Mouse (Mus musculus) intestine, postnatal 0 days (tissue): Measurements from ENCODE around the gene Csrnp1. TPM values are rescaled to one million over a fixed set of nuclear protein-coding genes. Genes with fewer than 3 reads are reported as not detected.

Experiments used
- ATAC-seq: fragments of 200-750 bp; cut with Nextera tagmentation; 2 replicates; pipeline ENCODE4 v1.8.0; 2017; ENCODE audit warnings: mild to moderate bottlenecking, moderate TSS enrichment, moderate library complexity
- H3K27ac ChIP-seq: fragments of 300-500 bp; sonication (generic); 2 replicates; pipeline ENCODE4 v1.5.1; 2014; ENCODE audit warnings: mild to moderate bottlenecking, low read depth, low read length, moderate library complexity
- H3K27me3 ChIP-seq: fragments of 300-500 bp; sonication (generic); replicated peaks from 2 replicates; pipeline ENCODE4 v1.6.1; 2014; ENCODE audit warnings: low read length, mixed read lengths; ENCODE audit not compliant: control insufficient read depth, insufficient read depth
- H3K36me3 ChIP-seq: fragments of 300-500 bp; sonication (generic); 2 replicates; pipeline ENCODE4 v1.6.1; 2014; ENCODE audit warnings: mild to moderate bottlenecking, moderate library complexity; ENCODE audit not compliant: control insufficient read depth, insufficient read depth
- H3K4me1 ChIP-seq: fragments of 300-500 bp; sonication (generic); replicated peaks from 2 replicates; pipeline ENCODE4 v1.6.1; 2014; ENCODE audit warnings: antibody characterized with exemption, low read length, mixed read lengths; ENCODE audit not compliant: control insufficient read depth, insufficient read depth
- H3K4me2 ChIP-seq: fragments of 300-500 bp; sonication (generic); replicated peaks from 2 replicates; pipeline ENCODE4 v1.6.1; 2014; ENCODE audit warnings: low read depth, mild to moderate bottlenecking, moderate library complexity
- H3K4me3 ChIP-seq: fragments of 300-500 bp; sonication (generic); 2 replicates; pipeline ENCODE4 v1.5.1; 2014; ENCODE audit warnings: low read depth, low read length
- H3K9ac ChIP-seq: fragments of 300-500 bp; sonication (generic); 2 replicates; pipeline ENCODE4 v1.6.1; 2014; ENCODE audit warnings: mild to moderate bottlenecking, low read depth, low read length
- H3K9me3 ChIP-seq: fragments of 300-500 bp; sonication (generic); 2 replicates; pipeline ENCODE4 v1.6.1; 2016; ENCODE audit warnings: mixed run types; ENCODE audit not compliant: control insufficient read depth
- CTCF ChIP-seq: sonication (generic); IDR thresholded peaks from 2 replicates; pipeline ENCODE4 v1.5.1; 2016; ENCODE audit warnings: low read depth, mild to moderate bottlenecking, control low read depth, antibody characterized with exemption, moderate library complexity
- WGBS: fragments of 180-500 bp; shearing (Covaris S2); extraction: QIAGEN DNeasy Blood & Tissue Kit; methylation state at CpG from one replicate; pipeline ENCODE4 v1.1.7; 2014; 5-methylcytosine and 5-hydroxymethylcytosine counted together
- polyA plus RNA-seq: library from polyadenylated mRNA; unstranded; fragments of >200 nt; fragmentation: Nextera tagmentation; extraction: Ambion mirVana; gene quantifications from 2 replicates; pipeline ENCODE4 v1.2.1, GENCODE M21; 2015

Csrnp1 gene
- polyA plus RNA-seq, 1 experiment from 2014 or later = 3.8 TPM

- Histone ChIP-seq H3K4me2 (no peak overlapping the region), H3K4me3 (no peak overlapping the region), H3K36me3 (peaks cover 35% of the 10 kb centered on the region), H3K9ac (no peak overlapping the region), H3K4me1 (no peaks in the 10 kb centered on the region), H3K27me3 (no peaks in the 10 kb centered on the region), H3K9me3 (no peaks in the 10 kb centered on the region), H3K27ac (no peak overlapping the region)
- no peak for TF ChIP-seq CTCF
- WGBS = 82% methylated on average over 7 of the region's 7 CpGs
- no peak for ATAC-seq
Measured at GRCm38 (mm10) chr9:119970763-119971656, 13.4 kb downstream of the Csrnp1 start.

- no peak for ATAC-seq
- no peaks in the 10 kb centered on the region for H3K4me1 ChIP-seq
- 50% methylated on average over 6 of the region's 6 CpGs for WGBS
- H3K27ac ChIP-seq = no peak overlapping the region
- no peak overlapping the region for H3K4me2 ChIP-seq
- no peak overlapping the region for H3K9ac ChIP-seq
- peak; percentile 65 for TF ChIP-seq CTCF
- H3K4me3 ChIP-seq = no peak overlapping the region
- no peaks in the 10 kb centered on the region for H3K9me3 ChIP-seq
- peaks cover 34% of the 10 kb centered on the region for H3K36me3 ChIP-seq
- no peaks in the 10 kb centered on the region for H3K27me3 ChIP-seq
Measured at GRCm38 (mm10) chr9:119970221-119970620, 14.2 kb downstream of the Csrnp1 start.

GRCm38 (mm10) chr9:119969811-119970210 lies 14.6 kb downstream of the Csrnp1 start:
- no peak overlapping the region for H3K4me2 ChIP-seq
- H3K36me3 ChIP-seq = peaks cover 30% of the 10 kb centered on the region
- H3K27me3 ChIP-seq = no peaks in the 10 kb centered on the region
- no peak overlapping the region for H3K27ac ChIP-seq
- no peaks in the 10 kb centered on the region for H3K4me1 ChIP-seq
- no peak for ATAC-seq
- H3K4me3 ChIP-seq = no peak overlapping the region
- TF ChIP-seq CTCF = no peak
- no peak overlapping the region for H3K9ac ChIP-seq
- no peaks in the 10 kb centered on the region for H3K9me3 ChIP-seq
- 83% methylated on average over 7 of the region's 7 CpGs for WGBS

- H3K36me3 ChIP-seq = no peaks in the 10 kb centered on the region
- TF ChIP-seq CTCF = no peak
- no peaks in the 10 kb centered on the region for H3K27me3 ChIP-seq
- H3K4me3 ChIP-seq = no peak overlapping the region
- no peak for ATAC-seq
- 87% methylated on average over 26 of the region's 26 CpGs for WGBS
- H3K9ac ChIP-seq = no peak overlapping the region
- H3K9me3 ChIP-seq = no peaks in the 10 kb centered on the region
- H3K27ac ChIP-seq = no peak overlapping the region
- no peak overlapping the region for H3K4me2 ChIP-seq
- no peaks in the 10 kb centered on the region; the same call in 1 of the 2 replicates for H3K4me1 ChIP-seq
Measured at GRCm38 (mm10) chr9:119966221-119966910, 18.1 kb downstream of the Csrnp1 start.

- no peak for TF ChIP-seq CTCF
- Histone ChIP-seq H3K27ac (no peak overlapping the region), H3K36me3 (no peaks in the 10 kb centered on the region), H3K4me1 (no peaks in the 10 kb centered on the region; the same call in 1 of the 2 replicates), H3K4me3 (no peak overlapping the region), H3K4me2 (no peak overlapping the region), H3K9ac (no peak overlapping the region), H3K9me3 (no peaks in the 10 kb centered on the region), H3K27me3 (no peaks in the 10 kb centered on the region)
- WGBS = 61% methylated on average over 3 of the region's 3 CpGs
- ATAC-seq = no peak
Measured at GRCm38 (mm10) chr9:119965186-119965585, 19.3 kb downstream of the Csrnp1 start.

GRCm38 (mm10) chr9:119964206-119964605 lies 20.3 kb downstream of the Csrnp1 start:
- no peaks in the 10 kb centered on the region; the same call in 1 of the 2 replicates for H3K4me1 ChIP-seq
- WGBS = 66% methylated on average over 3 of the region's 3 CpGs
- TF ChIP-seq CTCF = no peak
- H3K36me3 ChIP-seq = no peaks in the 10 kb centered on the region
- no peaks in the 10 kb centered on the region for H3K9me3 ChIP-seq
- no peak overlapping the region for H3K9ac ChIP-seq
- H3K27me3 ChIP-seq = no peaks in the 10 kb centered on the region
- no peak for ATAC-seq
- H3K4me3 ChIP-seq = no peak overlapping the region
- H3K27ac ChIP-seq = no peak overlapping the region
- H3K4me2 ChIP-seq = no peak overlapping the region
